Mouse (Mus musculus) liver, postnatal 0 days (tissue): Measurements from ENCODE around the gene Smurf1.

Source experiments
- CTCF ChIP-seq: sonication (generic); IDR thresholded peaks from 2 replicates; pipeline ENCODE4 v1.5.1; 2016; ENCODE audit warnings: antibody characterized with exemption, low read depth
- EP300 ChIP-seq: IDR thresholded peaks from 2 replicates; pipeline ENCODE4 v1.6.1; 2016; ENCODE audit warnings: antibody characterized with exemption, low read depth, mild to moderate bottlenecking

- TF ChIP-seq CTCF (peak; percentile 97), EP300 (no peak)
These were observed 89.8 kb downstream of the Smurf1 start for GRCm38 (mm10) chr5:144875892-144876291.
